ENCODE assay signal across 34 mouse cellular contexts in the genomic region with DNA sequence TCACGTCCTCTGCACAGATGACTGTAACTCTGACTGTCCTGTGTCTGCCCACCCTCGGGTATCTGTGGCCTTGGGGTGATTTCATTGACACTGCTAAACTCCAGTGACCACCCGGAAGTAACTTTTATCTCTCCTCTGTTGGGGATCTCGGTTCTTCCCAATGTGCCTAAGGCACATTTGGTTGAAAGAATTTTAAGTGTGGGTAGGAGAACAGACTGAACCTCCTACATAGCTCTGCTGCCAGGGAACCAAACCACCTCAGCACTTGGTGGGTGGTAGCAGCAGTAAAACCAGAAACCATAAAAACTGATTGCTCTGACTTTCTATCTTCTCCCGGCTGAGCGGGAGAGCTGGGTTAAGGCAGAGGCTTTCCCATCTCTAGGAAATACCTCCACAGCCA. TPM values are rescaled to one million over a fixed set of nuclear protein-coding genes. Genes with fewer than 3 reads are reported as not detected.
A peak's percentile ranks its signal among the peaks of the same experiment; 100 is the strongest.
DNase-seq lines count a peak whose midpoint lies in the region; ATAC-seq and TF ChIP-seq lines count a peak whose summit lies in the region.
"Had no signal": no experiment of that assay in that cellular context is flagged by ENCODE, and none has a peak within 500 bp of the region (broad histone marks: within the 10 kb centered on the region; RNA-seq: fewer than 3 reads in every experiment).

No protein-coding gene starts in this region.

- no peak for TF ChIP-seq POLR2A in cortical plate, adult 2 months (IDR thresholded peaks at IDR 0.05; ENCODE audit: extremely low read depth, insufficient read depth, low read length)
- TF ChIP-seq POLR2A in olfactory bulb, adult 2 months (IDR thresholded peaks at IDR 0.05; ENCODE audit: insufficient read depth, low read depth, low read length), result no peak

- 43% methylated on average over 6 of the region's 6 CpGs for WGBS in olfactory bulb, adult 2 months

- H3K4me3 ChIP-seq in cortical plate, adult 2 months (ENCODE audit: insufficient read depth, low read length), result no peak overlapping the region
- no peak overlapping the region for H3K4me3 ChIP-seq in olfactory bulb, adult 2 months (ENCODE audit: insufficient read depth, low read depth, low read length)
- H3K4me3 ChIP-seq: hindbrain, embryonic 10.5 days; hindbrain, embryonic 15.5 days; kidney, embryonic 15.5 days; liver, embryonic 15.5 days; midbrain, embryonic 15.5 days; neural tube, embryonic 12.5 days had no signal

- ATAC-seq in erythroid progenitor cell, adult 5-6 weeks (replicated peaks; ENCODE audit: low FRiP score, poor library complexity, severe bottlenecking), result no peak
- ATAC-seq: CD4-positive, CD25-positive, alpha-beta regulatory T cell, adult 4 months; forebrain, embryonic 14.5 days; inflammation-experienced regulatory T-cells, adult 6 months; midbrain, embryonic 15.5 days had no signal

- peak overlapping the region; percentile 92 for H3K27ac ChIP-seq in cortical plate, adult 2 months (ENCODE audit: insufficient read depth, low read length)
- H3K27ac ChIP-seq in olfactory bulb, adult 2 months (ENCODE audit: insufficient read depth, low read depth, low read length), result 0 out of 2 replicates have a peak overlapping the region, but pooled peaks have one; percentile 20
- H3K27ac ChIP-seq: hindbrain, embryonic 10.5 days; hindbrain, embryonic 15.5 days; kidney, embryonic 15.5 days; liver, embryonic 15.5 days; midbrain, embryonic 15.5 days; neural tube, embryonic 12.5 days had no signal

- peaks cover 15% of the 10 kb centered on the region for H3K4me1 ChIP-seq in cortical plate, adult 2 months (ENCODE audit: control insufficient read depth, insufficient read depth, low read length)
- peaks cover 11% of the 10 kb centered on the region; the same call in 1 of the 2 replicates for H3K4me1 ChIP-seq in olfactory bulb, adult 2 months (ENCODE audit: control insufficient read depth, insufficient read depth, low read length)
- H3K4me1 ChIP-seq: hindbrain, embryonic 10.5 days; hindbrain, embryonic 15.5 days; kidney, embryonic 15.5 days; liver, embryonic 15.5 days; midbrain, embryonic 15.5 days; neural tube, embryonic 12.5 days had no signal

- DNase-seq in layer of hippocampus, adult 9-11 months, result peak; percentile 82
- DNase-seq in layer of hippocampus, adult 11-12 months (ENCODE audit: low spot score), result no peak
- DNase-seq in right cerebral cortex, adult 18-20 months, result peak; percentile 83
- DNase-seq in right cerebral cortex, postnatal 14 days, result no peak
- DNase-seq in neural tube, embryonic 10.5 days (ENCODE audit: extremely low spot score, low spot score), result no peak
- DNase-seq: adrenal gland, postnatal 25 days; cerebellum, adult 2 months; cerebellum, postnatal 14 days; heart, postnatal 14 days; kidney, adult 11 months; kidney, postnatal 25 days; lung, embryonic 14.5 days; lung, postnatal 14 days had no signal

- TF ChIP-seq CTCF in cortical plate, adult 2 months (IDR thresholded peaks at IDR 0.05; ENCODE audit: extremely low read depth, insufficient read depth, low read length), result no peak
- TF ChIP-seq CTCF in olfactory bulb, adult 2 months (IDR thresholded peaks at IDR 0.05; ENCODE audit: insufficient read depth, low read depth, low read length), result no peak

RNA-seq across cellular contexts. Expression of gene Mtfp1, which starts 10.2 kb away (rescaled TPM):
- polyA plus RNA-seq in cortical plate, adult 2 months (2012; rRNA removed), result 82.5 and 92.9 TPM in 2 replicates
- polyA plus RNA-seq in olfactory bulb, adult 2 months (2012; ENCODE audit: insufficient read depth, insufficient read length, low replicate concordance, missing spikeins), result not detected in 2 replicates
- total RNA-seq in erythroid progenitor cell, adult 5-6 weeks (2015; ENCODE audit: low replicate concordance), result 4.0 and 10.1 TPM in 2 replicates
- 2.8 and 8.0 TPM in 2 replicates for total RNA-seq in erythroid progenitor cell, adult 5-6 weeks (2017; ENCODE audit: low replicate concordance)

RNA-seq across cellular contexts. Expression of gene Sec14l2, which starts 17.8 kb away (rescaled TPM):
- 40.1 and 42.9 TPM in 2 replicates for polyA plus RNA-seq in cortical plate, adult 2 months (2012; rRNA removed)
- polyA plus RNA-seq in olfactory bulb, adult 2 months (2012; ENCODE audit: insufficient read depth, insufficient read length, low replicate concordance, missing spikeins), result not detected in 2 replicates
- total RNA-seq in erythroid progenitor cell, adult 5-6 weeks (2015; ENCODE audit: low replicate concordance), result 13.0 and 17.6 TPM in 2 replicates
- 41.5 and 46.1 TPM in 2 replicates for total RNA-seq in erythroid progenitor cell, adult 5-6 weeks (2017; ENCODE audit: low replicate concordance)
- total RNA-seq: granulocyte monocyte progenitor cell, adult 5-6 weeks had no signal

RNA-seq across cellular contexts. Expression of gene Rnf215, which starts 29.6 kb away (rescaled TPM):
- polyA plus RNA-seq in cortical plate, adult 2 months (2012; rRNA removed), result 34.9 and 36.5 TPM in 2 replicates
- not detected in 2 replicates for polyA plus RNA-seq in olfactory bulb, adult 2 months (2012; ENCODE audit: insufficient read depth, insufficient read length, low replicate concordance, missing spikeins)
- total RNA-seq in erythroid progenitor cell, adult 5-6 weeks (2015; ENCODE audit: low replicate concordance), result 2.9 and 6.3 TPM in 2 replicates
- 15.9 and 34.0 TPM in 2 replicates for total RNA-seq in erythroid progenitor cell, adult 5-6 weeks (2017; ENCODE audit: low replicate concordance)

RNA-seq across cellular contexts. Expression of gene Sec14l3, which starts 40.8 kb away (rescaled TPM):
- 0.44 and 0.52 TPM in 2 replicates for polyA plus RNA-seq in cortical plate, adult 2 months (2012; rRNA removed)
- polyA plus RNA-seq in olfactory bulb, adult 2 months (2012; ENCODE audit: insufficient read depth, insufficient read length, low replicate concordance, missing spikeins), result not detected in 2 replicates
- not detected in 2 replicates for total RNA-seq in erythroid progenitor cell, adult 5-6 weeks (2015; ENCODE audit: low replicate concordance)
- total RNA-seq in erythroid progenitor cell, adult 5-6 weeks (2017; ENCODE audit: low replicate concordance), result not detected in 2 replicates
- total RNA-seq: adrenal gland, adult 18-20 months; adrenal gland, postnatal 25 days; gastrocnemius, adult 8-10 months; granulocyte monocyte progenitor cell, adult 5-6 weeks; liver, adult 2 months had no signal
- polyA plus RNA-seq: CD4-positive, CD25-positive, alpha-beta regulatory T cell, adult 4 months; cerebellum, adult 2 months; embryonic facial prominence, embryonic 11.5 days; heart, embryonic 14.5 days; hindbrain, embryonic 10.5 days; inflammation-experienced regulatory T-cells, adult 6 months; kidney, embryonic 15.5 days; limb, embryonic 11.5 days; liver, adult 2 months; liver, embryonic 15.5 days; neural tube, embryonic 12.5 days; small intestine, adult 2 months; stomach, embryonic 14.5 days had no signal

RNA-seq across cellular contexts. Expression of gene Ccdc157, which starts 54.6 kb away (rescaled TPM):
- 19.0 and 19.1 TPM in 2 replicates for polyA plus RNA-seq in cortical plate, adult 2 months (2012; rRNA removed)
- polyA plus RNA-seq in olfactory bulb, adult 2 months (2012; ENCODE audit: insufficient read depth, insufficient read length, low replicate concordance, missing spikeins), result not detected in 2 replicates
- 0.42 and 0.72 TPM in 2 replicates for total RNA-seq in erythroid progenitor cell, adult 5-6 weeks (2015; ENCODE audit: low replicate concordance)
- total RNA-seq in erythroid progenitor cell, adult 5-6 weeks (2017; ENCODE audit: low replicate concordance), result 1.5 and 5.8 TPM in 2 replicates

Comparison
In these comparisons a context has a peak if more than half of its experiments do, and no peak if none do; other contexts are left out.
1. DNase-seq: peak in layer of hippocampus, adult 9-11 months (single experiment) and right cerebral cortex, adult 18-20 months (single experiment); none in layer of hippocampus, adult 11-12 months (single experiment), right cerebral cortex, postnatal 14 days (single experiment) and neural tube, embryonic 10.5 days (single experiment).
2. RNA of gene Mtfp1, which starts 10.2 kb away (polyA plus RNA-seq): 82.5 to 92.9 TPM in cortical plate, adult 2 months; not detected in olfactory bulb, adult 2 months; every median in the first group is over 10 times any median in the second.
3. RNA of gene Sec14l2, which starts 17.8 kb away (polyA plus RNA-seq): 40.1 to 42.9 TPM in cortical plate, adult 2 months; not detected in olfactory bulb, adult 2 months; every median in the first group is over 10 times any median in the second.
4. RNA of gene Rnf215, which starts 29.6 kb away (polyA plus RNA-seq): 34.9 to 36.5 TPM in cortical plate, adult 2 months; not detected in olfactory bulb, adult 2 months; every median in the first group is over 10 times any median in the second.